ENCODE assay signal across 9 mouse cellular contexts in the genomic region with DNA sequence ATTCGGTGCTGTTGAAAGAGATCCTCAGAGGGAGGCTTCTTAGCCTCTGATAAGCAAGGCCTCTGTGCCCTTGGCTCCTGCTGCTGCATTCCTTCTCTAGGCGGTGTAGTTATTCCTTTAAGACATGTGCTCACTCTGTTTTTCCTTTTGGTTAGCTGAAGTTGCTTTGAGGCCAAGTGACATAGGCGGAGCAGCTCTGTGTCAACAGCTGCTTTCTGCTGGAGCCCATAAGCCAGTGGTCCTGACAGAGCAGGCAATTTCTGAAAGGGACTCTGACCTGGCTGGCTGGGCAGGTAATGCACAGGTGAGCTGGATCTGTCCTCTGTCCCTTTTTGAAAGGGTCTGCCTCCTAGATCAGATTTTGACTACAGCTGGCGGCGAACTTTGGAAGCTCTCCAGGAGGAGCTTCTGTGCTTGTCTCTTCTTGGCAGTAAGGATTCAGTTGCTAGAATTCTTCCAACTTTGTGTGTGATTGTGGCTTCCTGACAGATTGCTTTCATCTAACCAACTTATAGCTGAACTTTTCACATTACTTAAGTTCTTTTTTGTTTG. TPM values are rescaled to one million over a fixed set of nuclear protein-coding genes. Genes with fewer than 3 reads are reported as not detected.
DNase-seq lines count a peak whose midpoint lies in the region; ATAC-seq and TF ChIP-seq lines count a peak whose summit lies in the region.
"Had no signal": no experiment of that assay in that cellular context is flagged by ENCODE, and none has a peak within 500 bp of the region (broad histone marks: within the 10 kb centered on the region; RNA-seq: fewer than 3 reads in every experiment).

No protein-coding gene starts in this region.

- peaks cover 20% of the 10 kb centered on the region for H3K4me1 ChIP-seq in forebrain, embryonic 16.5 days (replicated peaks; ENCODE audit: control insufficient read depth, insufficient read depth, low read length)
- H3K4me1 ChIP-seq in forebrain, embryonic 12.5 days: peaks cover 3% of the 10 kb centered on the region; the same call in 1 of the 2 replicates
- peaks cover 41% of the 10 kb centered on the region for H3K4me1 ChIP-seq in heart, adult 2 months (ENCODE audit: control insufficient read depth, insufficient read depth, low read length)
- H3K4me1 ChIP-seq in kidney, postnatal 0 days (replicated peaks; ENCODE audit: insufficient read depth, low read length): peaks cover 6% of the 10 kb centered on the region; the same call in 1 of the 2 replicates

- H3K79me2 ChIP-seq in heart, adult 2 months (replicated peaks; ENCODE audit: control insufficient read depth, insufficient read depth, low read length): peaks cover 6% of the 10 kb centered on the region

- no peak overlapping the region for H3K9ac ChIP-seq in forebrain, embryonic 16.5 days (replicated peaks; ENCODE audit: low read depth, low read length)
- H3K9ac ChIP-seq in forebrain, embryonic 12.5 days: no peak overlapping the region
- no peak overlapping the region for H3K9ac ChIP-seq in heart, adult 2 months (ENCODE audit: low read depth, low read length)
- no peak overlapping the region for H3K9ac ChIP-seq in kidney, postnatal 0 days (ENCODE audit: low read depth, low read length)

- no peak for TF ChIP-seq POLR2A in heart, adult 2 months (IDR thresholded peaks at IDR 0.05; ENCODE audit: insufficient read depth, low read depth, low read length)

- H3K9me3 ChIP-seq in forebrain, embryonic 16.5 days (ENCODE audit: control insufficient read depth, low read length): no peaks in the 10 kb centered on the region
- H3K9me3 ChIP-seq in forebrain, embryonic 12.5 days: no peaks in the 10 kb centered on the region
- no peaks in the 10 kb centered on the region for H3K9me3 ChIP-seq in kidney, postnatal 0 days (replicated peaks; ENCODE audit: low read length)
- H3K9me3 ChIP-seq: G1E had no signal

- H3K4me2 ChIP-seq in forebrain, embryonic 16.5 days (ENCODE audit: low read length): no peak overlapping the region
- no peak overlapping the region for H3K4me2 ChIP-seq in forebrain, embryonic 12.5 days
- H3K4me2 ChIP-seq in kidney, postnatal 0 days (ENCODE audit: low read length): 0 out of 2 replicates have a peak overlapping the region, but pooled peaks have one; percentile 10

- no peak overlapping the region for H3K4me3 ChIP-seq in forebrain, embryonic 16.5 days (replicated peaks; ENCODE audit: low read length)
- no peak overlapping the region for H3K4me3 ChIP-seq in forebrain, embryonic 12.5 days (replicated peaks)
- H3K4me3 ChIP-seq in heart, adult 2 months: 0 out of 2 replicates have a peak overlapping the region, but pooled peaks have one; percentile 17
- H3K4me3 ChIP-seq in kidney, postnatal 0 days (replicated peaks; ENCODE audit: low read depth, low read length): no peak overlapping the region

- no peak for ATAC-seq in forebrain, embryonic 16.5 days
- ATAC-seq in forebrain, embryonic 12.5 days (ENCODE audit: low FRiP score): no peak
- ATAC-seq in kidney, postnatal 0 days (replicated peaks; ENCODE audit: low FRiP score, low read depth): no peak

- intact Hi-C loops in heart, adult 2 months (cut with DNase I): loop anchor here (2.0 kb wide), 1 partner anchor 37 kb away; a partner anchor contains a TSS

- WGBS in forebrain, embryonic 16.5 days: 74% methylated on average over 5 of the region's 5 CpGs
- 86% methylated on average over 5 of the region's 5 CpGs for WGBS in forebrain, embryonic 12.5 days
- 7% methylated on average over 5 of the region's 5 CpGs for WGBS in heart, adult 2 months
- 56% methylated on average over 5 of the region's 5 CpGs for WGBS in kidney, postnatal 0 days

- peak; percentile 60; the same call in 1 of the 2 replicates for TF ChIP-seq EP300 in heart, adult 2 months (IDR thresholded peaks at IDR 0.05; ENCODE audit: insufficient read depth, low read depth, low read length)

- DNase-seq in adrenal gland, postnatal 36 days: peak; percentile 31 to 51
- peak; percentile 75 to 77 for DNase-seq in heart, adult 2 months
- DNase-seq in kidney, postnatal 0 days (ENCODE audit: low spot score): peak; percentile 74
- DNase-seq in lung, postnatal 25 days (ENCODE audit: low spot score): peak; percentile 66
- DNase-seq in urinary bladder, postnatal 36 days (ENCODE audit: low spot score in 2 of 2): peak; percentile 40
- no peak for DNase-seq in retina, embryonic 14.5 days (ENCODE audit: low spot score)

- H3K27ac ChIP-seq in forebrain, embryonic 16.5 days (ENCODE audit: low read length): peak overlapping the region; percentile 49
- no peak overlapping the region for H3K27ac ChIP-seq in forebrain, embryonic 12.5 days
- H3K27ac ChIP-seq in heart, adult 2 months: peak overlapping the region; percentile 76
- peak overlapping the region; percentile 57 for H3K27ac ChIP-seq in kidney, postnatal 0 days

- no peak for TF ChIP-seq CTCF in heart, adult 2 months (IDR thresholded peaks at IDR 0.05)
- TF ChIP-seq CTCF in kidney, postnatal 0 days (IDR thresholded peaks at IDR 0.05; ENCODE audit: low read depth): no peak

- no peaks in the 10 kb centered on the region for H3K36me3 ChIP-seq in forebrain, embryonic 16.5 days (ENCODE audit: control insufficient read depth, insufficient read depth)
- peaks cover 8% of the 10 kb centered on the region; the same call in 1 of the 2 replicates for H3K36me3 ChIP-seq in forebrain, embryonic 12.5 days (replicated peaks)
- H3K36me3 ChIP-seq in heart, adult 2 months (ENCODE audit: control insufficient read depth, insufficient read depth, low read length): peaks cover 78% of the 10 kb centered on the region
- H3K36me3 ChIP-seq in kidney, postnatal 0 days (ENCODE audit: insufficient read depth, low read length): no peaks in the 10 kb centered on the region

- no peaks in the 10 kb centered on the region for H3K27me3 ChIP-seq in forebrain, embryonic 16.5 days (replicated peaks; ENCODE audit: control insufficient read depth, insufficient read depth, low read length)
- no peaks in the 10 kb centered on the region for H3K27me3 ChIP-seq in forebrain, embryonic 12.5 days
- no peaks in the 10 kb centered on the region for H3K27me3 ChIP-seq in heart, adult 2 months (ENCODE audit: control insufficient read depth, insufficient read depth, low read length)
- no peaks in the 10 kb centered on the region for H3K27me3 ChIP-seq in kidney, postnatal 0 days (ENCODE audit: insufficient read depth, low read length)

RNA-seq across cellular contexts. Expression of a gene that starts 37.2 kb away (rescaled TPM):
- polyA plus RNA-seq in forebrain, embryonic 16.5 days (2015; fragmentation: Nextera tagmentation; extraction: Ambion mirVana): 14.3 and 14.4 TPM in 2 replicates
- polyA plus RNA-seq in forebrain, embryonic 12.5 days (2016; fragmentation: Nextera tagmentation; extraction: Ambion mirVana): 19.5 and 21.2 TPM in 2 replicates
- total RNA-seq in adrenal gland, postnatal 36 days (2021): 10 to 100 TPM; 53.9 to 59.4 TPM
- total RNA-seq in heart, adult 2 months (2021): 10 to 100 TPM; 67.4 to 78.6 TPM
- polyA plus RNA-seq in heart, adult 2 months (2012; rRNA removed): 50.1 and 75.8 TPM in 2 replicates
- 16.1 and 16.5 TPM in 2 replicates for polyA plus RNA-seq in kidney, postnatal 0 days (2015; fragmentation: Nextera tagmentation; extraction: Ambion mirVana)
